Mouse (Mus musculus) gastrocnemius, adult 8-10 months (tissue): ENCODE results near the gene Arhgef10l. TPM values are rescaled to one million over a fixed set of nuclear protein-coding genes. Genes with fewer than 3 reads are reported as not detected.

ENCODE experiments used
- DNase-seq, 2 experiments: peaks; one replicate each; pipeline ENCODE4 v3.0.0; 2022; ENCODE audit warnings: low spot score in 2 of 2
- total RNA-seq, 4 experiments: library from RNA; stranded (reverse); gene quantifications; 2 replicates each; pipeline ENCODE4 v1.2.4; 2022

Arhgef10l gene
- total RNA-seq, 4 experiments from 2014 or later = 50.0 to 66.3 (median 54.8) TPM

DNA sequence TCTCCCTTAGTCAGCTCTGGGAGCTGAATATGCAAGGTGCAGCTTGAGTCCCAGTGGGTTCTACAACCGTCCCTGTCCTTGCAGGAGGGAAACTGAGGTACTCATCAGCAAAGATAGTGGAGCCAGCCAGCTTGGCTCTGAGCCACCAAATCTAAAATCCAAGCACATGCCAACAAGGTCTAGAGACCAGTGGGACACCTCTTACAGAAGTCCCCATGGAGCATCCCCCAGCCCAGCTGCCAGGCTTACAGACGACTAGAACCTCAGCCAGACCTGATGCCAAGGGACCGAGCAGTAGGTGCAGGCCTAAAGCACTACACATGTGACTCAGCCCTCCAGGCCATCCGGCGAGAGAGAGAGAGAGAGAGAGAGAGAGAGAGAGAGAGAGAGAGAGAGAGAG is 137.4 kb downstream of the Arhgef10l start:
- no peak for DNase-seq

DNA sequence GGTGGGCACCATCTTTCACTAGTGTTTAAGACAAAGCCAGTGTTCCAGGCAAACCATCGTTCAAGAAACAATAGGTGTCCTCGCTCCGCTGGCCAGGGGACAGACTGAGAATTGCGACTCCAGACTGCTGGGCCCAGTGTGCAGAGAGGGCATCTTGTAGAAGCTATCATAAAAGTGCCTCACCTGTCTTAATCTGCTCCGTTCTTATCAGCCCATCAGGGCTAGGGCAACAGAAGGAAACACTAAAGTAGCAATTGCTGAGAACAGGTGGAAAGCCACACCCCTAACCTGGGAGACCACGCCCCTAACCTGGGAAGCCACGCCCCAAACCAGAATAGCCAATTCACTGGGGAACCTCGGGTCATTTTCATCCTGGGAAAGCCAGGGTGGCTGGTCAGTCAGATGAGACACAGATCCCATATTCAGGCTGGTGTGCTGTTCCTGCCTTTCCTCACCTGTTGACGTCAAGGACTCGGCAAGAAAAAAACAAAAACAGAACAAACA is 140.1 kb downstream of the Arhgef10l start:
- DNase-seq = no peak

DNA sequence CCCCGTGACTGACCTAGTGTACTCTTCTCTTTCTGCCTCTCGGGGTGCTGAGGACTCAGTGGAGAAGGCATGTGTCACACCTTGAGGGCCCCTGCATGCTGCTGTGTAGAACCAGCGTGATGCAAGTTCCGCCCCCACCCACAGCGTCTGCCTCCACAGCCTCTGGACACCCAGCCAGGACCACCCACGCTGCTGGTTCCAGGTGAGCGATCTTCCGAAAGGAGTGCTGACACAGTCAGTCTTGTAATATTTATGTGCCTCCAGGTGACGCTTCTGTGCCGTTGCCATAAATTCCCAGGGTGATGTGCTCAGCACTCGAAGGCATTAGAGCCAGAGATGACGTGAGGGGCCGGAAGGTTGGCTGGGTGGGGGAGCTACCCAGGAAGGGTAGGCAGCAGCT is 140.9 kb downstream of the Arhgef10l start:
- no peak for DNase-seq

DNA sequence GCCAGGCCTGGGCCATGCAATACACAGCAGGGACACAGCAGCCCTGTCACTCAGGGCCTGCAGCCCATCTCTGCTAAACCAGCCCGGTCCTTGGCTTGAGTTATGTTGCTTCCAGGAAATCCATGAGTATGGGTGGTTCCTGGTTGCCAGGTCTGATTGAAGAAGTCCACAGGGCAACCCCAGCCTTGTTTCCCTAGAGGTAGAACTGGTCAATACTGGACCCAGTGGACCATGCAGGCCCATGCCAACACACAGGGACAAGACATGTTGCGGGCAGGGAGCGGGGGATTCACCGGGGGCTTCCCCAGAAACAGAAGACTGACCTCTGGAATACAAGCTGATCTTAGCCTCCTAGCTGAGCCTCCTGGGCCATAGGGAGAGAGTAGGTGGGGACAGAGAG is 142.9 kb downstream of the Arhgef10l start:
- DNase-seq = no peak

DNA sequence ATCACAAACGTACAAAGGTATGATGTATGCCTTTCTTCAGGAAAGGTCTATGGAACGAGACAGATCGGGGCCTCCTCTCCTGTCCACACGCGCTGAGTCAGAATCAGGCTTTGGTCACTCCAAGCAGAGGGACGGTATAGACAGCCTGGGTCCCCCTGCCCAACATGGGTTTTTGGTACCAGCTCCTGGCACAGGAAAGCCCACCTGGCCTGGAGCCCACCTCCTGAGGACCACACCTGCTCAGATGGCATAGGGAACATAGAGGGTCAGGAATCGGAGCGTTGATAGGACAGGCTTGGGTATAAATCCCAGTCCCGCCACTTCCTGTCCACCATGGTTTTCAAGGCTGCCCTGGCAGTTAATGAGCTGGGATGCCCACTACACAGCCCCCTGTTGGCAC is 145.1 kb downstream of the Arhgef10l start:
- no peak for DNase-seq

DNA sequence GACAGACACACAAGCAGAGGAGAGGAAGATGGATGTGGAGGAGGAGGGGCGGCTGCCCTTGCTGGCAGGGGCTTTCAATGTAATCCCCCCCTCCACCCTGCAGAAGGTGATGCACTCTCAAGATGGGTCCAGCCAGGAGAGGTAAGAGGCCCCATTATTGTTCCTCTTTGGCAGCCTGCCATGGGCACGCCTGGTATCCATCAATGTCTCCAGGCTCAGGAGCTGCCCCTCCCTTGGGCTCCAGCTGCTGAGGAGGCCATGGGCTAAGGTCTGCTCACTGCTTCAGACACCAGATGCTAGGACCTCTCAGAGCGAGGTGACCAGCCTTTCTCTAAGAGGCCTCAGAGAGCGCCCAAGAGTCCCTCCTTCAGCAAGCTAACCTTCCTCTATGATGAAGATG is 152.0 kb downstream of the Arhgef10l start:
- DNase-seq = no peak

DNA sequence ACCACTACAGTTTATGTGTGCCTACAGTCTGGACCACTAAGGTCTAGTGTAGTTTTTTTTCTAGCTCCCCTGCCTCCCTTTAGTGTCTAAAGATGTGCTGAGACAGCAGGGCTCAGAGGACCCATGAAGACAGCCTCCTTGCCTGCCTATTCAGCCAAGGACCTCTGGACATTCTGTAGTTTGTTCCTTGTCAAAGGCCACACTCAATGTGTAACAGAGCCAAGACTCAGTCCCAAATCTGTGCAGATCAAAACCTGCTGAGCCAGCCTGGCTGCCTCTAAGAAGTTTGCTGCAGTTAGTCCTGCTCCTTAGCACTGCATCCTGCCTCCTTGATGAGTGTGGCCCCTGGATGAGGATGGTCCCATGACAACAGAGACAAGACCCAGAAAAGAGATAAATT is 156.0 kb downstream of the Arhgef10l start:
- no peak for DNase-seq

DNA sequence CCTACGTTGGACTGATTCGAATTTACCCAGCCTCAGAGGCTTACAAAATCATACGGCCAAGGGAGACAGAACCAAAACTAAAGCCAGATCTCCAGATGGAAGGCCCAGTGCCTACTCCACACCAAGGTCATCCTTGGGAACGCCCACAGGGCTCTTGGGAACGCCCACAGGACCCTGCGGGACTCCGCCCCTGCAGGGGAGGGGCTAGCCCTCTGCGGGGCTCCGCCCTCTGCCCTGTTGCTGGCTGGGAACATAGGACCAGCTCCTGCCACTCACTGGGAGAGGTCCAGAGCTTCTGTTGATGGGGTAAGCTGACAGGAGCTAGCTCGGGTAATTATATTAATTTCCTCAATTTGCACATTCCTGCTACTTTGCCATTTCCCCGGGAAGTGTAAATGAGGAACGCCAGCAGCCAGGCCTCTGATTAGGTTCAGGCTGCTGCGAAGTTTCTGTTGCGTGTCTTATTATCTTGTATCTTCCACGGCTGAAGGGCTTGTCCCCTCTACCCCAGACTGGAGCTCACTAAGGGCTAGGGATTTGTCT is 158.6 kb downstream of the Arhgef10l start:
- no peak for DNase-seq

DNA sequence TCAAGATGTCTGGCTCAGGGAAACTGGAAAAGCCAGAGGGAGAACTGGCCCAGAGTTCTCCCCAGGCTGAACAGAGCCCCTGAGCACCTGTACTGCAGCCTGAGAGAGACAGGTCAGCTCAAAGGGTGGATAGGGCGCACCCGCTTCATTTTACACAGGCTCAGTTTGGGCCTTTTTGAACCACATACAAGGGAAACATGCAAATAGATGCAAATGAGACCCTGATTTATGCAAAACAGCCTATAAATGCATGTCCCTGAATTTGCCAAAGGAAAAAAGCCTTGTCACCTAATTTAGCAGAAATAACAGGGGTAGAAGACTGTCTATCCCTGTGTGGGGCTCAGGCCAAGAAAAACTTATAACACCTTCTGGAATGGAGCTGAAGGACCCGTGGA is 160.2 kb downstream of the Arhgef10l start:
- DNase-seq = no peak

DNA sequence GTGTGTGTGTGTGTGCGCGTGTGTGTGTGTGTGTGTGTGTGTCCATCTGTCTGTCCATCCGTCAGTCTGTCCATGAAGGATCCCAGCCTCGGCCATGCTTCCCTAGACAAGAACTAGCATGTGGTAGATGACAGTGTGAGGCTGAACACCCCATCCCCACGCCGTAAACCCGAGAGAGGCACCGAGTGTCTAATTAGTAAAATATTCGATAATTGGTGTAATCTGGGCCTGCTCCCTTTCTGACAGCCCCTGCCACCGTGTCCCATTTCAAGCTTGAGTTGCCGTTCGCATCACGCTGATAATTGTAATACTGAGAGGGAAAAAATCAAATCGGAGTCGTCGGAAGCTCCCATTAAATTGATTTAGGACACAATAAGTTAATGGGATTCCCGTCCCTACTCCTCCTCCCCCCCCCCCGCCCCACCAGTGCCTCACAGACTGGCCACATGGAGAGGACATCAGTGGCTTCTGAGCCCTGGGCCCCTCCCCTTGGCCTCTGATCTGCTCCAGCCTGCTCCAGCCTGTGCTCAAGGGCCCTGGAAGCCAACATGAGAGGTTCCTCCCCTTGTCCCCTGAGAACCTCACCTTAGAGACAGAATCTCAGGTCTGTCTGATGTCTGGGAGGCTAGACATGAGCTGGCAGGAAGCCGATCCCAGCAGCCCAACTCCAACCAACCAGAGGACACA is 160.7 kb downstream of the Arhgef10l start:
- DNase-seq = no peak

DNA sequence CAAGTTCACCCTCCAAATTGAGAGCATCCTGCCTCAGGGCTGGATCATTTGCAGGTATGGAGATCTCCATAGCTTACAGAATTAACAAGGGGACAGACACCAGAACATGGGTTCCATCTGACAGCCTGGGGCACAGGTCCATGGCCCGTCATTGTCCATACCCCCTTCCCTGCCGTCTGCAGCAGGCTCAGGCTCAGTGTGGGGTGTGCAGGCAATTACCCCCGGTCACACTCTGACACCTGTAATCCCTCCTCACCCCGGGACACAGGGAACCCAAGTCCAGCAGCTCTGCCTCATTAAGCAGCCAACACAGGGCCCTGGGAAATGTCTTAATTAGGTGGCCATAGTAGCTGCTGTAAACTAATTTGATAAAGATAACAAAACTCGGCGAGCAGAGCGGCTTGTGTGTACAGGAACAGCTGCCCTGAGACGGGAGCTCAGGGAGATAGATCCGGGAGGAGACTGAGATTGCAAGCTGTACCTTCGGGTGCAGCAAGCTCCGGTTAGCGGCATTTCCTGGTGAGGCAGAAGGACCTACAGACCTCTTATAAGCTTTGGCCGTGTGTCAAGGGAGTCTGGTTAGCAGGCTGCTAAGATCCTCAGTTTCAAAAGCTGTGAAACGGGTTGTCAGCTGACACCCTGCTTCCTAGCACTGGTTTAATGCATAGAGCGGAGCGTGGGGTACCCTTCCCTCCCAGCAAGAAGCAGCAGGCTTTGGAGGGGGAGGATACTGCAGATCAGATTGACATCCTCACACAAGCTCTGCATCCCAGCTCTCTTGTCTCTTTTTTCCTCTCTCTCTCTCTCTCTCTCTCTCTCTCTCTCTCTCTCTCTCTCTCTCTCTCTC is 161.5 kb downstream of the Arhgef10l start:
- DNase-seq = no peak

DNA sequence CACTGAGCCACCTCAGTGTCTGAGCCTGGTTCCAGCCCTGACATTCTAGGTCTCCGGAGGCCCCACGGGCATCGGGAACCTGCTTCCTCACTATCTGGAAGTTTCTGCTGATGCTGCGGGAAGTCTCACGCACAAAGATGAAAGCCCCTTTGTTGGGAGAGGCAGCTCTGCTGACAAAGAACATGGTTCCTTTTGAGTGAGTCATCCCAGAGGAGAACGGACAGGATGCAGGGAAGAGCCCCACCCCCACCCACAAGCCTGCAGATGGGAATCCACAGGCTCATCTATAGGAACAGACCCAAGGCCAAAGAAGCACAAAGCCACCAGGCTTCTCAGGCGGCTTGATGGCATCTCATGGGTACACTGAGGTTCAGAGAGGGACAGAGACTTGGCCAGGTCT is 165.0 kb downstream of the Arhgef10l start:
- no peak for DNase-seq

DNA sequence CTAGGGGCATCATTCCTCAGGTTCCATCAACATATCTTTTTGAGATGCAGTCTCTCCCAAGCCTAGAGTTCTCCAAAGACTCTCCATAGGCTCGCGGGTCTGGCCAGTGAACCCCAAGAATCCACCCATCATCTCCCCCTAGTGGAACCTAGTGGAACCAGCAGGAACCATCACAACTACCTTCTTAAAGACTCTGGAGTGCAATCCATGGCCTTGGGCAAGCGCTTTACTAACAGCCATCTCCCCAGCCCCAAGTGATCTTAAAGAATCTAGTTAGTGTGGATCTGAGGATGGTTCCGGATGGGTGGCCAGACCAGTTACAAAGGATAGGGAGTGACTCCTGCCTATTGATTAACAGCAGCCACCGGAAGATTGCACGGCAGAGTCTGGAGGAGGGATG is 166.2 kb downstream of the Arhgef10l start:
- no peak for DNase-seq

DNA sequence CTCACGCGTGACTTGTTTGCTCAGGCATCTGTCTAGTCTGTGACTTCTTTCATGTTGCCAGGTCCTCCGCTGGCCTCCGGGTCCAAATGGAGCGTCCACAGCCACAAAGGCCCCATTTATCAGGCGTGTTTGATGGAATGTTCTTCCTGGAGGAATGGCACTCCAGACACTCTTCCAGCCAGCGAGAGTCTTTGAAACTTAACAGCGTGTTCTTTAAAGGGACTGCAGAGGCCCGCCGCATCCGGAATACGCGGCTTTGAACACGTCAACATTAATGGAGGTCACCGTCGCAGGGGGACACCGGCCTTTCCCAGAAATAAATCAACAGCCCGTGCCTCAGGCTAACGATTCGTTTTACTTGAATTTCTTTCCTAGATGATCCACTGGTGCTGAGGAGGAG is 168.6 kb downstream of the Arhgef10l start:
- DNase-seq = no peak

DNA sequence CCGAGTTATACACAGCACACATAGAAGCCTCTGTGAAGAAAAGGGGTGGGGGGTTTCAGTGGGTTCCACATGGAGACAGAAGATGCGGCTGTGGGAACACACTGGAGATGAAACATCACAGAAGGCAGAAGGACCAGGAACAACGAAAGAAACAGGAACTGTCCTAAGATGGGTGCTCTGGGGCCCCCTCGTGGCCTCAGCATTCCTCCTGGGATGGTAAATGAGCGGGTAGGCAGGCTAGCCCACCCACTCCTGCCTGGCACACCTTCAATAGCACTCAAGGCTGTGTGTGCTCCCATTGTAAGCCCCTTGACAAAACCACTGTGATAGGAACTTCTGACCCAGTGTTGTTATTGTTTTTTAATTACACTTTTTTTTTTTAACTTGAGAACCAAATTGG is 174.3 kb downstream of the Arhgef10l start:
- no peak for DNase-seq

DNA sequence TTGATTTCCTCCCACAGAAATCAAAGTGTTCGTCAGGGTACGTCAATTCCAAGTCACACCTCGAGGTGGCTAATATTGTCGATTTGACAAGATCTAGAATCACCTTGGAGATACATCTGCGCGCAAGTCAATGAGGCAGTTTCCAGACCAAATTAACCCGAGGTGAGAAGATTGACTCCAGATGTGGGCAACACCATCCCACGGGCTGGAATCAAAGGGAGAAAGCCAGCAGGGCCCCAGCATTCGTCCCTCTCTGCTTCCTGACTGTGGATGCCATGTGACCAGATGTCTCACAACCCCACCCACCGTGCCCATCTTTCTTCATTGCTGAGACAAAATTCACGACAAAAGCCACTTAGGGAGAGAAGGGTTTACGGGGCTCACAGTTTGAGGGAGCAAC is 180.4 kb downstream of the Arhgef10l start:
- no peak for DNase-seq

DNA sequence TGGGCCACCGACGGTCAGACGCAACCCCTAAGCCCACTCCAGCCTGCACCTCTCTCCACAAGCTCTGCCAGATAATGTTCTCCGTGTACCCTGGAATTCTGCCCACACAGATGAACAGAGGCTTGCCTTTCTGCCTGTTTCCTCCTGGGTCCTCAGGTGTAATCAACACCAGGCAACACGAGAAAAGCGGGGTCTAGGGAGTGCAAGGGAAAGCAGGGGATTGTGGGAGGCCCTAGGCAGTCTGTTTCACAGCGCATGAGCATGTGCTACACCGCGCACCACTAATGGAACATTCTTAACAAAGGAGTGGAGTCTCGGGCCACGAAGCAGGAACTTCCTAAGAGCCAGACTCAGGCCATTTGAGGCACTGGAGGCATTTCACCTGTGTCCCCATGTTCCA is 182.7 kb downstream of the Arhgef10l start:
- DNase-seq = no peak

DNA sequence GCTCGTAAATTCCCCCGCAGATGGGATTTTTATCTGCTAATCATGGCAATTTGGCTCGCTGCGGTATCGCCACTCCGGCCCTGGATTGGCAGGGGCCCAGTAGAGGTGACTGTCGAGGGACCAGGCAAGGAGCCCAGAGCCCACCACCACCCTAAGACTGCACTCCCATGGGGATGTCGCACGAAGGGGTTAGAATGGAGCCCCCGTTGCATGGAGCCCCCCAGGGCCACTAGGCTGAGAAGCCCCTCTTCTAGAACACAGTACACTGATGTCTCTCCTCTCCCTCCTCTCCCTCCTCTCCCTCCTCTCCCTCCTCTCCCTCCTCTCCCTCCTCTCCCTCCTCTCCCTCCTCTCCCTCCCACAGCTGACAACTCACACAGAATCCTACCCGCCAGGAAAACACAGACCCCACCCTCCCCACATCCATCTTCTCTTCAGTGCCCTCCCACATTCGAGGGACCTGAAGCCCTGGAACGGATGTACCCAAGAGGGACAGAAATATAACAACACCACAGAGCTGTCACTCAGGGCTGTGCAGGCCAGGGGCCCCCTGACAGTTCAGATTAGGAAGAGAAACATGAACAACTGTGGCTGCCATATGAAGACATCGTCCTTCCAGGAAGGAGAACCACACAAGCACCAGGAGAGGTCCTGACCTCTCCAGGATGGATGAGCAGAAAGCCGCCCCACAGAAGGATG is 185.3 kb downstream of the Arhgef10l start:
- no peak for DNase-seq

DNA sequence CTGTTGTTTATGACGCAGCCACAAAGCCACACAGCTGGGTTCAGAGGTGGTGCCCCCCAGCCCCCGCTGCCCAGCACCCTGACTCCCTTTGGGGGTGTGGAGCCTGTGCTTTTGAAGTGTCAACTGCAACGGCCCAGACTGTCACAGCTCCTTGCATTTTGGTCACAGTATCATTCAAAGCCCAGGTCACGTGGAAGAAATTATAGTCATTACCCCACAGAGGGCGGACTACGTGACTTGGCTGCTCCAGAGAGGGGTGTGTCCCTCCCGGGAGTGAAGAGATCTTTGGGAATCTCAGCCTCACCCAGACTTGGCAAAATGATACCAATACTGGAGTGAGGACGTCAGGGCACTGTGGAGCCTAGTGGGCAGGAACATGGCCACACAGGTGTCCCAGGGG is 190.6 kb downstream of the Arhgef10l start:
- DNase-seq = no peak

DNA sequence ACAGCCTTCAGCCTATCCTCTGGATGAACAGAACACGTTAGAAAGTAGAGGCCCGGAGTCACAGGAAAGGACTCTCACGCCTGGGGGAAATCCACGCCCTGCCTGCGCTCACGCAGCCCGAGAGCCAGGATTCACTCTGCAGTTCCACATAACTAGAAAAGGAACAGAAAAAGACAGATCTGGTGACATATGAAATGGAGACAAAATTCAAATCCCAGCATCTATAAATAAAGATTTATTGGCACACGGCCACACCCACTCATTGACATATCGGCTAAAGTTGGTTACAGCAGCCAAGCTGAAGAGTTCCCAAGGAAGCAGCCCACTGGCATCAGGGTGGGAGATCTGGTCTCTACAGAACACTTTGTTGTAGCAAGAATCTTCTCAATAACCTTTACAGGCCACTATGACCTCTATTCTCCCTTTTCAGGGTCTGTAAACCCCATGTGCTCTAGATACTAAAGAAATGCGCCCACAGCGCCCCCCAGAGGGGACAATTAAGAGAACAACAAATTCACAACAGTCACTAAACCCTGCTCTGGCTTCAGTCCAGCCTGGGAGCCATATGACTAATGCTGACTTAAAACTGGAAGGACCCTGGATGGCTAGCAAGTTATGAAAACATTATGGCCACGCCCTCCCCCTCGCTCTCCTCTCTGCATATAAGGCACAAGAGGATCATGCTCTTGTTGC is 195.9 kb downstream of the Arhgef10l start:
- DNase-seq = no peak

DNA sequence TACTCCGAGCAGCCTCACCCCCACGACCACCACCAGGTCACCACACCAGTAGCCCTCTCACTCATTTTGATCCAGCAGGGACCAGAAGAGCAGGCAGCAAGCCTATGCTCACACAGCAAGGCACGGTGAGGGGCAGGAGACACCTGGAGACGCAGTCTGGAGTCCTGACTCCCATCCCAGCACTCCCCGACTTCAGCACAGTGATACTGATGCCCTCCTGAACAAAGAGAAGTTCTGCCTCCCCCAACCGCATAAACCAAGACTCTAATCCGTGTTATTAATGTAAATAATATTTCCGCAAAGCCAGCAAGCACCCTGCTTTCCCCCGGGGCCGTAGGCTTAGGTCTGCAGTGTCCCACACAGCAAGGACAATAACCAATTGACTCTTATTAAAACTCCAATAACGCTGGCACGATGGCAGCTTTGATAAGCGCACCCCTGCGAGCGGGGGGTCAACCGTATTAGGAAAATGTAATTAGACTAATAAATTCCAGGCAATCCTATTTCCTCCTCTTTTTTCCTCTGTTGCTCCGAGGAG is 198.5 kb downstream of the Arhgef10l start:
- DNase-seq = no peak
